Mouse (Mus musculus) neutrophil, adult 5-6 weeks (primary cell): ENCODE measurements around the gene Samd4b. TPM values are rescaled to one million over a fixed set of nuclear protein-coding genes. Genes with fewer than 3 reads are reported as not detected.
A peak's percentile ranks its signal among the peaks of the same experiment; 100 is the strongest.
"Not testable (repeated sequence)": the region's sequence is repeated elsewhere in the genome, so short reads cannot be mapped to it uniquely, and the experiment has no call there.

Experiments
- ATAC-seq: fragments of 151-379, 151-347 bp; 2 replicates; pipeline ENCODE4 v1.8.0; 2017; ENCODE audit warnings: mild to moderate bottlenecking, moderate TSS enrichment; ENCODE audit not compliant: insufficient number of reproducible peaks, poor library complexity, low FRiP score, severe bottlenecking; ENCODE audit errors: extremely low read depth
- total RNA-seq: library from RNA; stranded (forward); fragments of 200-1000 nt; gene quantifications from 2 replicates; pipeline ENCODE4 v1.2.3, GENCODE M21; 2017

Samd4b gene
- total RNA-seq, 1 experiment from 2014 or later: 15.2 TPM

- not testable (repeated sequence) for ATAC-seq
These were observed 211.1 kb downstream of the Samd4b start for GRCm38 (mm10) chr7:28386877-28387276.

DNA sequence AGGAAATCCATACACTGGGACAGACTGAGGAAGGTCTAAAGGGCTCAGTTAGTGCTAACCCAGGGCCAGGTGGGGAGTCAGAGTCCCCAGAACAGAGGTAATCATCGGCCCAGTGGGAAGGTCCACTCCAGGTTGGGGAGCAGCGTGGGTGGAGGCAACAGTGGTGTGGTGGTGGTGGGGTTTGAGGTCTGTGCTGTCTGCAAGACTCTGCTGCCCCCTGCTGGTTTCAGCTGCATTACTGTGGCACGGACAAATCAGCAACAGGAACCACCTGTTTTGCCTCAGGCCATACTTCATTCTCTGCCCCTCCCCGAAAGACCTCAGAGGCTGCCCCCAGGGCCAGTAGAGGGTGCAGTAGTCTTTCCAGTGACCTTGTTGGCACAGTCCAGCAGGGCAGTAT, 211.5 kb downstream of the Samd4b start:
- ATAC-seq: peak; percentile 49

DNA sequence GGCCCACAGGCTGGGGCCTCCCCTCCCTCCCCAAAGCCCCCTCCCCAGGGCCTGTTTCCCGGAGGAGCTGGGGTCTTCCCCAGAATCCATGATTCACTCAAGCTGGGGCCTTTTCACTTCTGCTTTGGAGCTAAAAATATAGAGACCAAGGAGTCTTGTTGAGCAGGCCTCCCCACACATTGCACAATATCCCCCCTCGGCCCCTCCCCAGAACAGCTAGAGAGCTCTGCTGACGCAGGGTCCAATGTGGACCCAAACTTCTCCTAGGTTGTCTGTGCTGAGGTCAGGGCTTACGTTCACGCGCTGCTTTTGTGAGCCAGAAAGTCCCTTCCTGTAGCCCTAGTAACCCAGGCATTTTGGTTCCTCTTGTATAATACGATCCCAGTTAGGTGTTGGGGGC, 211.9 kb downstream of the Samd4b start:
- ATAC-seq: peak; percentile 27

DNA sequence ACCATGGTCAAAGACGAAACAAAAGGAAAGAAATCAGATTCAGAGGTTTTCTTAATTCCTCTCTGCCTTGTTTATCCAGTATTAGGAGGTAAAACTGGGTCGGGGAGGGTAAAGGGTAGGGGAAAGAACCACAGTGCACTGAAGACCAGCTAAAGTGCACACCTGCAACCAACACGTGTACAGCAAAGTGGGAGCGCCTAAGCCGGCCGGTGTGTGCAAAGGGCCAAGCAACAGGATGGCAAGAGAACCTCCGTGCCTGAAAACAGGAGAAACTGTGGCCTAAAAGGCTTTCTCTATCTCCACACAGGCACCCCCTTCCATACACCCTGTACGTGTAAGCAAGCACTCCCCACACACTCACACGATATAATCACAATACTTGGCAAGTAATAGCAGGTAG, 212.7 kb downstream of the Samd4b start:
- ATAC-seq: no peak

DNA sequence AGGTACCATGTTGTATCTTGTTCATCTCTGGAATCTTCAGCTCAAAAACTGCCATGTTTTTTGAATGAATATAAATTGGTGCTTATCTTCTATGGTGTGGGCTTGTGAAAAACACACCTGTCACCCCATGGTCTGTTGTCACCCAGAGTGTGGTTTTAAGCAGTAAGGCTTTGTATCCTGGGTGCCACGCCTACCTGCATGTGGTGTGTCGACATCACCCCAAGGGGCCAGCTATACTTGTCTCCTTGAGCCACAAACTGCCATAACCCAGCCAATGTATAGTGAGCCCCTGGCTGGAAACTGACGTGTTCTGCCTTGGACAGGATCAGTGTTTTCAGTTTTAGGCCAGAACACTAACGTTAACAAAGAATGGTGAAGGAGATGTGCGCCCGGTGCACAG, 213.8 kb downstream of the Samd4b start:
- ATAC-seq: no peak

DNA sequence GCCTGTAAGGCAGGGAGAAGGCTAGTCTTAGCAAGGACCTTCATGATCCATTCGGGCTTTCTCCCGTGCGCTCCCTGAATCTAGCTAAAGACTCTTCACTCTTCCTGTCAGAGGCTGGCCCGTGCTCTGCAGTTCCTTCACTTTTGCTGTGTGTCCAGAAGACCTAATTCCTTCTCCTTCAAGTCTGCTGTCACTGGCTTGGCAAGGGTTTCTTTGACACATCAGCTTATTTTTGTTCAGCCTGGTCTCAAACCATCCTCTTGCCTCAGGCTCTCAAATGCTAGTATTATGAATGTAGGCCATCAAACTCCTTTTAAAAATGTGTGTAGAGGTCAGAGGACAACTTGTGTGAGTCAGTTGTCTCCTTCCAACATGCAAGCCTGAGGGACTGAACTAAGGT, 214.3 kb downstream of the Samd4b start:
- ATAC-seq: no peak

GRCm38 (mm10) chr7:28382981-28383396, 215.0 kb downstream of the Samd4b start:
- ATAC-seq: peak; percentile 28

DNA sequence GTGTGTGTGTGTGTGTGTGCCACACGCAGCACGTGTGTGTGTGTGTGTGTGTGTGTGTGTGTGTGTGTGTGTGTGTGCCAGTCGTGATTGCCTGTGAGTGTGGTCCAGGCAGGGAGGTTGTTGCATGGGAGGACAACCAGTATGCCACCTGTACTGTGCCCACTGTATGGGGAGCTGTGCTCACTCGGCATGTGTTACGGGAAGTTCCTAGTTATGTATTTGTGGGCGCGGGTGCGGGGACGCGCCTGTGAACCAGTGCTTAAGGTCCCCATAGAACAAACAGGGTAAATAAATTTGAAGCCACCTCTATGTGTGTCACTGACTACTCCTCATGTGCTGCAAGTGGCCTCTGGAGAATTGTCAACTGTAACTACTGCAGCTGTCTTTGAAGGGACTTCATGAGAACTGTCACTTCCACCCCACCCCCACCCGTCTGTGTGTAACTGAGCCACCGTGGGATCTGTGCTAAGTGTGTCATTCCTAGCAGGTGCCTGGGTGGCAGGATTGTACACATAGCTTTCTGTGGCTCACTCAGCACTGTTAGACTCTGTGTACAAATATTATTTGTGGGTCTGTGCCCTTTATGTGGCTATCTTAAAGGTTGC, 215.5 kb downstream of the Samd4b start:
- peak; percentile 0; the same call in 1 of the 2 replicates for ATAC-seq

GRCm38 (mm10) chr7:28381938-28382337, 216.0 kb downstream of the Samd4b start:
- peak; percentile 11 for ATAC-seq

DNA sequence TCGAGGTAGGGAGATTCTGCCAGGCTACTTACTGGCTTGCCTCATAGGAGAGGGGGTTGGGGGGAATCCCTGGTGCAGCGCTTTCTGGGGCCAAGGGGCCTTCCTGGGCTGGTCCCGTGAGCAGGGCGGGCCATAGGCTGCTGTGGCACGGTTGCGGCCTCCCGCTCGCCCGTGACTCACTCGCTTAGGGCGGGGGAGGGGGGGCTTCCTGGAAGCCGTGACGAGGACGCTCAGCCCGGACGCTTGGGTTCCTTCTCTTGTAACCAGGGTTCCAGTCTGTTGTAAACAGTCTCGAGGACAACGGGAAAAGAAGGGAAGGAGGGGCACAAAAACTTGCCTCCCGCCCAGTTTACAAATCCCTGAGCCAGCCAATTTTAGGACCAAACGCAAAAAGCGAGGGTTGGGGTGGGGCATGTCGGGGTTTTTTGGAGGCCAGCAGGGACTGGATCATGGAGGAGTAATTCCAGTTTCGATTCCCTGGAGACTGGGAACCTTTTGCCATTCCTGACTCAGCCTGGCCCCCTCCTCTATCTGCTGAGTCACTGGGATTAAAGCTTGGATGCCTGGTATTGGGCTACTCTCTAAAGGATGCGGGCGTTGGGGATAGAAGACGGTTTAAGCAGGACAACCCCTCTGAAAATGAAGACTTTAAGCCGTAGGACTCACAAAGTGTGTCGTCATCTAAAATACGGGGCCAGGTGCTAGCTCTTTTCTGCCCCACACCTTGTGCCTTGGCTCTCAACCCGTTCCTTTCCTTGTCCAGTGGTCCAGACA, 216.7 kb downstream of the Samd4b start:
- peak; percentile 23 for ATAC-seq

- ATAC-seq: no peak
These were observed 217.5 kb downstream of the Samd4b start, which contains the start of gene Zfp36 for GRCm38 (mm10) chr7:28380237-28381016. TSS of gene Zfp36 (minus strand) at chr7:28380253.

DNA sequence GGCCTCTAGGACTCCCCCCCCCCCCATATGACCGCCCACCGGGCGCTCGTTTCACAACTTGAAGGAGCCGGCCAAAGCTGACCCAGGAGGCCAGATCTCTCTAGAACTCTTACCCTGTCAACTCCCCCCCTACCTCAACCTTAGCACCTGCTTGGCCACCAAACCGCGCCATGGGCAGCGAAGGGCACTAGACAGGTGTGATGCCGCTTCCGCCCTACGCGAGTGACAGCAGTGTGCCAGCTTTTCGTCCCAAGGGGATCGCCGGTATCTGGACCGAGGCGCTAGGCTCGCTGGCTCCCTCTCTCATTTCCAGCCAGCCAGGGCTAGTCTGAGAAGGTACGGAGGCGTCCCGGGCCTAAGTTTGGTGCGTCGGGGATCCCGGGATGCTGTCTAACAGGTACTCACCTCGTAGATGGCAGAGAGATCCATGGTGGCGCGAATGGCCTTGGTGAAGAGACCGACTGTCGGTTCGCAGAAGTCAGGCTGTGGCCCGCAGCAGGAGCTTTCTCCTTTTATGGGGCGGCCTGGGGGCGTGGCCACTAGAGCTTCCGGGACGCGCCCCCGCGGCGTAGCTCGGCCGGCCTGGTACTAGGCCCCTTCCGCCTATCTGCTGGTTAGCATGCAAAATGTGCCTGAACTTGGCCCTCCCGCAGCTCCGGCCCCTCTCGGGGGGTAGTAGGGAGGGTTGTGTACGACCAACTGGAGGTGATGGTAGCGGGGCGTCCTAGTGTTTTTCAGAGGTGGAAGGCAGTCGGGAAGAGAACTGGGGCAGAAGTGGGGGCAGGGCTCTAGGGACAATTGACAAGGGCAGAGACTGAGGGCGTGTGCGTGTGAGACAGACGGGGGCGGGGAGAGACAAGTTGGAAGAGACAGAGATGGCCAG, 218.9 kb downstream of the Samd4b start:
- peak; percentile 21 for ATAC-seq

DNA sequence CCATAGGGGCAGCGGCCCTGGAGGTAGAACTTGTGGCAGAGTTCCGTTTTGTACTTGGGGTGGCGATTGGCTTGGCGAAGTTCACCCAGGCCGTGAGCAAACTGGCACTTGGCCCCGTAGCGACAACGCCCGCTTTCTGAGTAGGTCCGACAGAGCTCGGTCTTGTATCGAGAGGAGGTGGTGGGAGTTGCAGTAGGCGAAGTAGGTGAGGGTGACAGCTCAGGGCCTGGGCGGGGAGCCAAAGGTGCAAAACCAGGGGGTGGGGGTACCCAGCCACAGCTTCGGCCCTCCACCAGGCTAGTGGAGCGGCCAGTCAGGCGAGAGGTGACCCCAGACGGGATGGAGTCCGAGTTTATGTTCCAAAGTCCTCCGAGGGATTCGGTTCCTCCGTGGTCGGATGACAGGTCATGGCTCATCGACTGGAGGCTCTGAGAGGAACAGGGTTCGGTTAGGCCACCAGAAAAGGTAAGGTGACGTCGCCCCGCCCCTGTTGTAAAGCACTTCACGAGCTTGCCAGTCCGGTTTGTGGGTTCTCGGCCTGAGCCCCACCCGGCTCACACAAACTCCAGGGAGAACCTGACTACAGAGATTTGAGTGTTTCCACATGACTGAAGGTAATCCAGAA, 219.8 kb downstream of the Samd4b start:
- no peak for ATAC-seq

DNA sequence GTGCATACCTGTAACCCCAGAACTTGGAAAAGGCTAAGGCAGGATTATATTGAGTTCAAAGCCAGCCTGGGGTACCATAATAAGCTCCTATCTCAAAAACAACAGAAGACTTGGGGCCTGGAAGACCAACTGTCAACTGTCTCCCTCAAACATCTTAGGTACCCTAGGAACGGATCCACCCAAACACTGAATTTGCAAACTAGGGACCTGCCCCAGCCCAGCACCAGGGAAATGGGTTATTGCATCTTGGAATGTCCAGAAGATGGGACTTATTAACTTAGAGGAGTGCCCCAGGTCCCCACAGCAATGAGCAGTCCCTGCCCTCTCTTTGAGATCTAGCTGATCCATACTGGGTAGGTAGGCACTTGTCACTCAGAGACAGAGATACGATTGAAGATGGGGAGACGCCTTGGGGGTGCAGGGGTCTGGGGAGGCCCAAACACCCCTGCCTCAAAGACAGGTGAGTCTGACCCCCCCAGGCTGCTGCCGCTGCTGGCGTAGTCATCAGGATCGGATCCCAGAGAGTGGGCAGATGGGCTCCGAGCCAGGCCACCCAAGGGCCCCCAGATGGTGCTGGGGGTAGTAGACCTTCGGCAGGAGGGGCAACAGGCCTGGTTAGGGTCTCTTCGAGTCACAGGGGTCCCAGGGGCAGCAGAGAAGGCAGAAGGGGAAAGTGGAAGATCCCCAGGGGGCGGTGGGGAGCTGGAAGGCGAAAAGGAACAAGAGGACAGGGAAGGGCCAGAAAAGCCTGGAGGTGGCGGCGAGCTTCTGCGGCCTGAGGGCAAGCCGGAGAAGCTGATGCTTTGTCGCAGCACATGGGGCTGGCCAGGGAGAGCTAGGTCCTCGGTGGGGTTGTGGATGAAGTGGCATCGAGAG, 220.5 kb downstream of the Samd4b start:
- no peak for ATAC-seq

DNA sequence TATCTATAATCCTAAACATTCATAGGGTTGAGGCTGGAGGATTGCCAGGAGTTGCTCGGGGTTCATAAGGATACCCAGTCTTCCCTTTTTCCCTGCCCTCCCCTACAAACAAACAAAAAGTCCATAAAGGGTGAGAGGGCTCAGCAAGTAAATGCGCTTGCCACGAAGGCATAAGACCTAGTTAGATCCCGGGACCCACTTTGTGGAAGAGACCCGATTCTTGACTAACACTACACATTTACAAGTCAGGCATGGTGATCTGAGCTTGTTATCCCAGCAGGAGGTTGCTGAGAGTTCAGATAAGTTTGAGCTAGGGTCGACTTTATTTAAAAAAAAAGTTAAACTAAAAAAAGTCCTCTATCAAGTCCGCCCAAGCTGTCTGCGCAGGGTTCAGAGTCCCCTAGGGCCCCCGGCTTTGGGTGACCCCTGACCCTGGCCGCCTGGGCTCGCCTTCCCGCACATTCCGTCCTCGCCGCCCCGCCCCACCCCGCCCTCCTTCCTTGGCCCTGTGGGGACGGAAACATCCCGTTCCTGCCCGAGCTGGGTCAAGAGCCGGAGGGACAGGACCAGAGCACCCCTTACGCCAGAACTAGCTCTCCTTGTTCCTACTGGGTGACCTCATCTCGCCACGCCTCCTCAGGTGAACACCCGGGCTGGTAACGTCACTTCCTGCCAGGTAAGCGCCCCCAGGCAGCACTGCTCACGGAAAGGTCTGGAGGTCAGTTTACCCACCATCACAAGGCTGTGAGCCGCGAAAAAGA, 221.8 kb downstream of the Samd4b start:
- peak; percentile 2; the same call in 1 of the 2 replicates for ATAC-seq

- ATAC-seq: peak; percentile 13
These were observed 222.6 kb downstream of the Samd4b start for GRCm38 (mm10) chr7:28375176-28375921.
